Mouse (Mus musculus): Measurements from ENCODE around the gene Atpif1.

Gene Atpif1

GRCm38 (mm10) chr4:132526678-132527077 is 6.8 kb downstream of the Atpif1 start:
- DNase-seq (ENCODE audit: low spot score in 2 of 2) = no peak

- DNase-seq (ENCODE audit: low spot score in 2 of 2) = no peak
Measured at GRCm38 (mm10) chr4:132524808-132525207, 8.7 kb downstream of the Atpif1 start.

- no peak for DNase-seq (ENCODE audit: low spot score in 2 of 2)
Measured at GRCm38 (mm10) chr4:132524321-132524741, 9.1 kb downstream of the Atpif1 start.

- DNase-seq (ENCODE audit: low spot score in 2 of 2) = no peak
Measured at GRCm38 (mm10) chr4:132519188-132519587, 14.3 kb downstream of the Atpif1 start.

GRCm38 (mm10) chr4:132518066-132518465 is 15.4 kb downstream of the Atpif1 start:
- no peak for DNase-seq (ENCODE audit: low spot score in 2 of 2)

GRCm38 (mm10) chr4:132515369-132516155 is 17.9 kb downstream of the Atpif1 start:
- peak; percentile 89 to 90 for DNase-seq (ENCODE audit: low spot score in 2 of 2)

- DNase-seq (ENCODE audit: low spot score in 2 of 2) = peak; percentile 87 to 96
Measured at GRCm38 (mm10) chr4:132514555-132515135, 18.8 kb downstream of the Atpif1 start.

GRCm38 (mm10) chr4:132513395-132514273 is 19.8 kb downstream of the Atpif1 start:
- DNase-seq (ENCODE audit: low spot score in 2 of 2) = peak in 1 of 2 experiments; percentile 46

- DNase-seq (ENCODE audit: low spot score in 2 of 2) = no peak
Measured at GRCm38 (mm10) chr4:132512080-132512479, 21.4 kb downstream of the Atpif1 start.

GRCm38 (mm10) chr4:132510352-132510798 is 23.1 kb downstream of the Atpif1 start, which contains the start of gene Sesn2:
TSS of gene Sesn2 (minus strand) at chr4:132510501.
- DNase-seq (ENCODE audit: low spot score in 2 of 2) = peak; percentile 98

- DNase-seq (ENCODE audit: low spot score in 2 of 2) = peak; percentile 57 to 85
Measured at GRCm38 (mm10) chr4:132509621-132510296, 23.7 kb downstream of the Atpif1 start.

GRCm38 (mm10) chr4:132507210-132507609 is 26.2 kb downstream of the Atpif1 start:
- DNase-seq (ENCODE audit: low spot score in 2 of 2) = no peak

GRCm38 (mm10) chr4:132506250-132506649 is 27.2 kb downstream of the Atpif1 start:
- DNase-seq (ENCODE audit: low spot score in 2 of 2) = no peak

GRCm38 (mm10) chr4:132505800-132506199 is 27.7 kb downstream of the Atpif1 start:
- no peak for DNase-seq (ENCODE audit: low spot score in 2 of 2)

- DNase-seq (ENCODE audit: low spot score in 2 of 2) = peak in 1 of 2 experiments; percentile 37
Measured at GRCm38 (mm10) chr4:132505034-132505738, 28.3 kb downstream of the Atpif1 start.

GRCm38 (mm10) chr4:132503344-132503743 is 30.1 kb downstream of the Atpif1 start:
- no peak for DNase-seq (ENCODE audit: low spot score in 2 of 2)

- no peak for DNase-seq (ENCODE audit: low spot score in 2 of 2)
Measured at GRCm38 (mm10) chr4:132501639-132502038, 31.8 kb downstream of the Atpif1 start.

GRCm38 (mm10) chr4:132494271-132494918 is 39.1 kb downstream of the Atpif1 start:
- peak in 1 of 2 experiments; percentile 38 for DNase-seq (ENCODE audit: low spot score in 2 of 2)

GRCm38 (mm10) chr4:132492178-132493060 is 41.0 kb downstream of the Atpif1 start:
- no peak for DNase-seq (ENCODE audit: low spot score in 2 of 2)
